Mouse (Mus musculus) liver, embryonic 14.5 days (tissue): Measurements from ENCODE around the gene Exoc3l.

ENCODE experiments used
- CTCF ChIP-seq: IDR thresholded peaks from 2 replicates; pipeline ENCODE4 v1.5.1; 2016; ENCODE audit warnings: antibody characterized with exemption, low read depth, control low read depth
- EP300 ChIP-seq: IDR thresholded peaks from 2 replicates; pipeline ENCODE4 v1.6.1; 2016; ENCODE audit warnings: antibody characterized with exemption, low read depth

- TF ChIP-seq CTCF (no peak), EP300 (no peak)
Observed at GRCm38 (mm10) chr8:105265128-105265527, 30.8 kb downstream of the Exoc3l start.
